Mouse (Mus musculus): ENCODE measurements around the gene Nme6.
A peak's percentile ranks its signal among the peaks of the same experiment; 100 is the strongest.

Nme6 gene

GRCm38 (mm10) chr9:109874797-109875691, 42.5 kb downstream of the Nme6 start, which contains the start of gene Cdc25a:
Gene Cdc25a, plus strand, starts transcription at chr9:109875579.
- peak; percentile 99 for DNase-seq (ENCODE audit: low spot score)

GRCm38 (mm10) chr9:109875695-109876601, 43.4 kb downstream of the Nme6 start:
- DNase-seq (ENCODE audit: low spot score) = peak; percentile 22

- no peak for DNase-seq (ENCODE audit: low spot score)
Observed at GRCm38 (mm10) chr9:109876756-109877155, 44.2 kb downstream of the Nme6 start.

GRCm38 (mm10) chr9:109877666-109878065, 45.1 kb downstream of the Nme6 start:
- DNase-seq (ENCODE audit: low spot score) = no peak

- no peak for DNase-seq (ENCODE audit: low spot score)
Observed at GRCm38 (mm10) chr9:109879305-109879704, 46.8 kb downstream of the Nme6 start.

- DNase-seq (ENCODE audit: low spot score) = no peak
Observed at GRCm38 (mm10) chr9:109886259-109886658, 53.7 kb downstream of the Nme6 start.

- DNase-seq (ENCODE audit: low spot score) = no peak
Observed at GRCm38 (mm10) chr9:109887321-109887720, 54.8 kb downstream of the Nme6 start.

GRCm38 (mm10) chr9:109891501-109891900, 59.0 kb downstream of the Nme6 start:
- DNase-seq (ENCODE audit: low spot score) = no peak

All from c-Kit-positive CD71-positive TER-119-positive erythroid progenitor cells, embryonic 14.5 days (primary cell).